Mouse (Mus musculus) ES-Bruce4 (cell line): Measurements from ENCODE around the gene Mypn.

ENCODE experiments used
- CTCF ChIP-seq: IDR thresholded peaks from one replicate; pipeline ENCODE4 v1.8.1; 2011; ENCODE audit warnings: low read depth, low read length
- EP300 ChIP-seq: IDR thresholded peaks from 2 replicates; pipeline ENCODE4 v1.6.1; 2011; ENCODE audit warnings: low read depth, low read length; ENCODE audit not compliant: insufficient read depth
- POLR2A ChIP-seq: IDR thresholded peaks from one replicate; pipeline ENCODE4 v1.8.1; 2011; ENCODE audit warnings: low read length; ENCODE audit not compliant: insufficient read depth

- TF ChIP-seq CTCF (no peak), POLR2A (no peak), EP300 (no peak)
Observed at GRCm38 (mm10) chr10:63156919-63157318, 46.8 kb downstream of the Mypn start.
